Mouse (Mus musculus): ENCODE data around the gene Ssxb6.
"Not testable (repeated sequence)": the region's sequence is repeated elsewhere in the genome, so short reads cannot be mapped to it uniquely, and the experiment has no call there.

Ssxb6 gene

GRCm38 (mm10) chrX:8548155-8548554, at the start of gene Ssxb6:
Gene Ssxb6, minus strand, starts transcription at chrX:8548255.
- not testable (repeated sequence) for DNase-seq

GRCm38 (mm10) chrX:8591716-8592115, 43.7 kb upstream of the Ssxb6 start, which contains the start of gene Ssxb3:
Gene Ssxb3, minus strand, starts transcription at chrX:8591816.
- DNase-seq, result not testable (repeated sequence)

- no peak for DNase-seq
Observed at GRCm38 (mm10) chrX:8524854-8525253, 23.2 kb downstream of the Ssxb6 start, which contains the start of gene Gm14459. Gene Gm14459, minus strand, starts transcription at chrX:8524954.

Data from cerebellum, postnatal 25 days (tissue).